ENCODE assay signal across 8 mouse cellular contexts in genomic region chr4:107652598-107653279, GRCm38 (mm10). TPM values are rescaled to one million over a fixed set of nuclear protein-coding genes. Genes with fewer than 3 reads are reported as not detected.
A peak's percentile ranks its signal among the peaks of the same experiment; 100 is the strongest.
DNase-seq lines count a peak whose midpoint lies in the region; ATAC-seq and TF ChIP-seq lines count a peak whose summit lies in the region.

No protein-coding gene starts in this region.

- H3K27me3 ChIP-seq in embryonic facial prominence, embryonic 11.5 days (ENCODE audit: control insufficient read depth, insufficient read depth, low read length): no peaks in the 10 kb centered on the region
- peaks cover 47% of the 10 kb centered on the region for H3K27me3 ChIP-seq in limb, embryonic 12.5 days
- peaks cover 10% of the 10 kb centered on the region for H3K27me3 ChIP-seq in midbrain, embryonic 13.5 days
- no peaks in the 10 kb centered on the region for H3K27me3 ChIP-seq in spleen, adult 2 months (ENCODE audit: control insufficient read depth, insufficient read depth, low read length)

- WGBS in embryonic facial prominence, embryonic 11.5 days: 14% methylated on average over 7 of the region's 7 CpGs
- 11% methylated on average over 7 of the region's 7 CpGs for WGBS in limb, embryonic 12.5 days
- 13% methylated on average over 7 of the region's 7 CpGs for whole genome bisulfite sequencing in midbrain, embryonic 13.5 days
- 5% methylated on average over 7 of the region's 7 CpGs for WGBS in spleen, adult 2 months

- no peak for TF ChIP-seq POLR2A in spleen, adult 2 months (IDR thresholded peaks at IDR 0.05; ENCODE audit: low read depth, low read length)

- H3K4me1 ChIP-seq in embryonic facial prominence, embryonic 11.5 days (ENCODE audit: control insufficient read depth, insufficient read depth, low read length): peaks cover 5% of the 10 kb centered on the region
- peaks cover 23% of the 10 kb centered on the region for H3K4me1 ChIP-seq in limb, embryonic 12.5 days (replicated peaks)
- peaks cover 27% of the 10 kb centered on the region for H3K4me1 ChIP-seq in midbrain, embryonic 13.5 days (replicated peaks)
- H3K4me1 ChIP-seq in spleen, adult 2 months (ENCODE audit: control insufficient read depth, insufficient read depth, insufficient read length): no peaks in the 10 kb centered on the region

- no peak overlapping the region for H3K4me3 ChIP-seq in embryonic facial prominence, embryonic 11.5 days (ENCODE audit: low read depth, low read length)
- H3K4me3 ChIP-seq in limb, embryonic 12.5 days (replicated peaks): no peak overlapping the region
- H3K4me3 ChIP-seq in midbrain, embryonic 13.5 days (replicated peaks): no peak overlapping the region
- H3K4me3 ChIP-seq in spleen, adult 2 months (ENCODE audit: extremely low read depth, insufficient read depth, insufficient read length): no peak overlapping the region

- peak; percentile 15; the same call in 1 of the 2 replicates for TF ChIP-seq CTCF in spleen, adult 2 months (IDR thresholded peaks at IDR 0.05; ENCODE audit: extremely low read depth, insufficient read depth, insufficient read length, insufficient replicate concordance)

- no peak overlapping the region for H3K27ac ChIP-seq in embryonic facial prominence, embryonic 11.5 days (replicated peaks; ENCODE audit: low read depth, low read length)
- no peak overlapping the region for H3K27ac ChIP-seq in limb, embryonic 12.5 days
- no peak overlapping the region for H3K27ac ChIP-seq in midbrain, embryonic 13.5 days
- no peak overlapping the region for H3K27ac ChIP-seq in spleen, adult 2 months (ENCODE audit: insufficient read depth, low read length)

- H3K9me3 ChIP-seq in embryonic facial prominence, embryonic 11.5 days (replicated peaks; ENCODE audit: control insufficient read depth, low read length): no peaks in the 10 kb centered on the region
- H3K9me3 ChIP-seq in limb, embryonic 12.5 days: no peaks in the 10 kb centered on the region
- no peaks in the 10 kb centered on the region for H3K9me3 ChIP-seq in midbrain, embryonic 13.5 days

- ATAC-seq in embryonic facial prominence, embryonic 11.5 days (replicated peaks; ENCODE audit: insufficient number of reproducible peaks, low FRiP score, low TSS enrichment, low read depth): peak; percentile 77
- peak; percentile 71 for ATAC-seq in limb, embryonic 12.5 days (ENCODE audit: insufficient number of reproducible peaks, insufficient read depth, low FRiP score, low TSS enrichment, low read depth)
- peak; percentile 90 for ATAC-seq in midbrain, embryonic 13.5 days

- H3K9ac ChIP-seq in embryonic facial prominence, embryonic 11.5 days (replicated peaks; ENCODE audit: low read length): no peak overlapping the region
- no peak overlapping the region for H3K9ac ChIP-seq in limb, embryonic 12.5 days (replicated peaks)
- no peak overlapping the region for H3K9ac ChIP-seq in midbrain, embryonic 13.5 days (replicated peaks)

- DNase-seq in 3134 (ENCODE audit: extremely low read depth, insufficient read length, low spot score): peak; percentile 37
- DNase-seq in adrenal gland, postnatal 25 days: peak; percentile 82
- peak; percentile 91 for DNase-seq in embryonic facial prominence, embryonic 11.5 days (ENCODE audit: low spot score)
- DNase-seq in heart, adult 8-10 months (ENCODE audit: low spot score): peak; percentile 38
- DNase-seq in kidney, adult 8-10 months: peak; percentile 55 to 84
- peak in 1 of 2 experiments; percentile 14 for DNase-seq in spleen, adult 2 months (ENCODE audit: low read depth in 1 of 2, low spot score in 2 of 2)

- H3K4me2 ChIP-seq in embryonic facial prominence, embryonic 11.5 days (ENCODE audit: low read depth, low read length): peak overlapping the region; percentile 7; the same call in 1 of the 2 replicates
- H3K4me2 ChIP-seq in limb, embryonic 12.5 days: 0 out of 2 replicates have a peak overlapping the region, but pooled peaks have one; percentile 2
- no peak overlapping the region for H3K4me2 ChIP-seq in midbrain, embryonic 13.5 days (replicated peaks)

- H3K36me3 ChIP-seq in embryonic facial prominence, embryonic 11.5 days (replicated peaks; ENCODE audit: control insufficient read depth, insufficient read depth, low read depth, low read length): no peaks in the 10 kb centered on the region
- no peaks in the 10 kb centered on the region for H3K36me3 ChIP-seq in limb, embryonic 12.5 days
- no peaks in the 10 kb centered on the region for H3K36me3 ChIP-seq in midbrain, embryonic 13.5 days
- H3K36me3 ChIP-seq in spleen, adult 2 months (ENCODE audit: control insufficient read depth, insufficient read depth, low read length): no peaks in the 10 kb centered on the region

RNA-seq across cellular contexts. Expression of gene Dmrtb1, which starts 31.3 kb away (rescaled TPM):
- not detected in 2 replicates for total RNA-seq in adrenal gland, postnatal 25 days (2021)
- polyA plus RNA-seq in embryonic facial prominence, embryonic 11.5 days (2014; fragmentation: Nextera tagmentation; extraction: Ambion mirVana): 2.0 and 2.4 TPM in 2 replicates
- total RNA-seq in heart, adult 8-10 months (2022): not detected
- 0.25 and 0.27 TPM in 2 replicates for polyA plus RNA-seq in limb, embryonic 12.5 days (2016; fragmentation: Nextera tagmentation; extraction: Ambion mirVana)
- 79.2 and 91.8 TPM in 2 replicates for polyA plus RNA-seq in midbrain, embryonic 13.5 days (2015; fragmentation: Nextera tagmentation; extraction: Ambion mirVana)
- 0.44 and 0.95 TPM in 2 replicates for polyA plus RNA-seq in spleen, adult 2 months (2012; rRNA removed)

Comparison
In these comparisons a context has a peak if more than half of its experiments do, and no peak if none do; other contexts are left out.
1. RNA of gene Dmrtb1, which starts 31.3 kb away (polyA plus RNA-seq): 79.2 to 91.8 TPM in midbrain, embryonic 13.5 days; 2.0 to 2.4 TPM in embryonic facial prominence, embryonic 11.5 days, 0.44 to 0.95 TPM in spleen, adult 2 months and 0.25 to 0.27 TPM in limb, embryonic 12.5 days; every median in the first group is over 10 times any median in the second.
2. Peak in every context shown above with its lines, with median percentiles within 50 percentile points of each other: ATAC-seq.